Mouse (Mus musculus) neural tube, embryonic 13.5 days (tissue): ENCODE results near the gene Dab2ip. TPM values are rescaled to one million over a fixed set of nuclear protein-coding genes. Genes with fewer than 3 reads are reported as not detected.

Source experiments
- ATAC-seq: fragments of 200-750 bp; cut with Nextera tagmentation; 2 replicates; pipeline ENCODE4 v1.8.0; 2017; ENCODE audit warnings: low read depth, mild to moderate bottlenecking, moderate TSS enrichment, moderate library complexity
- H3K27ac ChIP-seq: fragments of 300-500 bp; sonication (generic); replicated peaks from 2 replicates; pipeline ENCODE4 v1.5.1; 2015; ENCODE audit warnings: moderate library complexity, mild to moderate bottlenecking, inconsistent platforms
- H3K27me3 ChIP-seq: fragments of 300-500 bp; sonication (generic); 2 replicates; pipeline ENCODE4 v1.6.1; 2015; ENCODE audit warnings: mild to moderate bottlenecking, inconsistent platforms
- H3K36me3 ChIP-seq: fragments of 300-500 bp; sonication (generic); 2 replicates; pipeline ENCODE4 v1.6.1; 2015; ENCODE audit warnings: mild to moderate bottlenecking, inconsistent platforms
- H3K4me1 ChIP-seq: fragments of 300-500 bp; sonication (generic); replicated peaks from 2 replicates; pipeline ENCODE4 v1.6.1; 2015; ENCODE audit warnings: inconsistent platforms
- H3K4me2 ChIP-seq: fragments of 300-500 bp; sonication (generic); 2 replicates; pipeline ENCODE4 v1.6.1; 2015; ENCODE audit warnings: inconsistent platforms, mild to moderate bottlenecking, moderate library complexity
- H3K4me3 ChIP-seq: fragments of 300-500 bp; sonication (generic); 2 replicates; pipeline ENCODE4 v1.5.1; 2015; ENCODE audit warnings: mild to moderate bottlenecking, inconsistent platforms
- H3K9ac ChIP-seq: fragments of 300-500 bp; sonication (generic); 2 replicates; pipeline ENCODE4 v1.6.1; 2015; ENCODE audit warnings: moderate library complexity, mild to moderate bottlenecking, inconsistent platforms
- H3K9me3 ChIP-seq: fragments of 300-500 bp; sonication (generic); 2 replicates; pipeline ENCODE4 v1.6.1; 2016; ENCODE audit warnings: inconsistent platforms
- WGBS: fragments of 180-500 bp; shearing (Covaris S2); methylation state at CpG from one replicate; pipeline ENCODE4 v1.1.7; 2015; 5-methylcytosine and 5-hydroxymethylcytosine counted together
- polyA plus RNA-seq: library from polyadenylated mRNA; unstranded; fragments of >200 nt; fragmentation: Nextera tagmentation; extraction: Ambion mirVana; gene quantifications from 2 replicates; pipeline ENCODE4 v1.2.1, GENCODE M21; 2015

Dab2ip gene
- 55.4 and 67.4 TPM in 2 replicates for polyA plus RNA-seq

- Histone ChIP-seq H3K27ac (peak within 1 kb of the TSS; percentile 59), H3K27me3 (0 out of 2 replicates have a peak, but pooled peaks cover 3% of the 10 kb centered on the region), H3K9ac (peak within 1 kb of the TSS; percentile 57), H3K36me3 (no peaks in the 10 kb centered on the region), H3K4me3 (no peak within 1 kb of the TSS), H3K4me1 (peaks cover 29% of the 10 kb centered on the region), H3K4me2 (peak within 1 kb of the TSS; percentile 25), H3K9me3 (no peaks in the 10 kb centered on the region)
- ATAC-seq: 0 out of 2 replicates have a peak, but pooled peaks have one; percentile 15
- WGBS: 33% methylated on average over 29 of the region's 29 CpGs
These were observed at the start of gene Dab2ip for GRCm38 (mm10) chr2:35557911-35558825. Gene Dab2ip, plus strand, starts transcription at chr2:35558266.

DNA sequence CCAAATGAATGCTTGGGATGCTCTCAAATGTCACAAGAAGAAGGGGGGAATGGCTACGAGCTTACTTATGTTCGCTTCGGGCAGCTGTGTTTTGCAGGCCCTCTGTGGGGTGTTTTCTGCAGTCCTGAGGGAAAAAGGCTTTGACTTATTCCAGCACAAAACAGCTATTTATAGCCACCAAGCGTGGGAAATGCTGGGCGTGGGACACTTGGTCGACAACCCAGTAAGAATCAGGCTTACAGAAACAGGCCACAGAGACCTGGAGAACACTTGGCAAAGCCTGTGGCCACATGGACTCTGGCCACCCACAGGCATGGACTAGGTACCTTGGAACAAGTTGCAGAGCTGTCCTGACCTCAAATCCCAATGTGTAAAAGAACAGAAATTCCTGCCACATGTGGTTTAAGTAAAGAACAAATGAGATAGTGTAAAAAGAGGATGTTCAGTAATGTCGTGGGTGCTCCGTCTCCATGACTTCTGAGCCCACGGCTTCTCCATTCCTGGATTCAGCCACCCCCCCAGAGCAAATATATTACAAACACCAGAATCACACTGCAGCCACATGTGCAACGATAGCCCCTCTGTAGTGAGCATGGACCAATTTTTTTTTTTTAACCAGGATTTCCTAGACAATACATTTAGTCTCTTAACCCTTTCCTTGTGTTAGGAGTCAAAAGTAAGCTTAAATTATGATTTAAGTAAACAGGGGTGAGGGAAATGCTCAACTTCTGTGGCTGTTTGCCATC is 49.3 kb upstream of the Dab2ip start:
- no peaks in the 10 kb centered on the region for H3K27me3 ChIP-seq
- no peak overlapping the region for H3K4me3 ChIP-seq
- H3K4me2 ChIP-seq: no peak overlapping the region
- no peak for ATAC-seq
- H3K9me3 ChIP-seq: no peaks in the 10 kb centered on the region
- peak overlapping the region; percentile 61 for H3K27ac ChIP-seq
- 44% methylated on average over 10 of the region's 10 CpGs for WGBS
- no peak overlapping the region for H3K9ac ChIP-seq
- H3K4me1 ChIP-seq: peaks cover 44% of the 10 kb centered on the region
- no peaks in the 10 kb centered on the region for H3K36me3 ChIP-seq

GRCm38 (mm10) chr2:35509343-35509667 is 48.8 kb upstream of the Dab2ip start:
- ATAC-seq: no peak
- no peaks in the 10 kb centered on the region for H3K36me3 ChIP-seq
- H3K4me3 ChIP-seq: no peak overlapping the region
- no peaks in the 10 kb centered on the region for H3K27me3 ChIP-seq
- H3K9me3 ChIP-seq: no peaks in the 10 kb centered on the region
- H3K27ac ChIP-seq: peak overlapping the region; percentile 61; the same call in 1 of the 2 replicates
- WGBS: 43% methylated on average over 6 of the region's 6 CpGs
- peaks cover 49% of the 10 kb centered on the region for H3K4me1 ChIP-seq
- no peak overlapping the region for H3K9ac ChIP-seq
- no peak overlapping the region for H3K4me2 ChIP-seq

DNA sequence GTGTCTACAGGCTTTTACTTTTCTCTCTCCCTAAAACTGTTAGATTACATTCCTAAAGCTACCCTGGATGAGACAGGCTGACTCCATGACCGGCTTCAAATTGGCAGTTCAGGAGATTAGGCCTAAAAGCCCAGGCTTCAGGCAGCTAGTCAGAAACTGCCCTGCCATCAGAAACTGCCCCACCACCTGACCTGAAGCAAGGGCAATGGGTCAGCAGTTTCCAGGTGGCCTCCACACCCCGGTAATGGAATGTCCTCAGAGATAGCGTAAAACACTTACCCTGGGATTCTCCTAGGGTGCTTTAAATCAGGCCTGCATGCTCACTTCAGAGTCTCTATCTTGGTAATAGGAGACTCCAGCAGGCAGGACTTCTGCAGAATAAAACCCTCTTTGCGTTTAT is 48.2 kb upstream of the Dab2ip start:
- Histone ChIP-seq H3K4me2 (no peak overlapping the region), H3K9me3 (no peaks in the 10 kb centered on the region), H3K4me3 (no peak overlapping the region), H3K36me3 (no peaks in the 10 kb centered on the region), H3K4me1 (peaks cover 51% of the 10 kb centered on the region), H3K27ac (no peak overlapping the region), H3K27me3 (no peaks in the 10 kb centered on the region), H3K9ac (no peak overlapping the region)
- 53% methylated on average over 4 of the region's 4 CpGs for WGBS
- ATAC-seq: no peak

GRCm38 (mm10) chr2:35510920-35511319 is 47.1 kb upstream of the Dab2ip start:
- Histone ChIP-seq H3K4me2 (no peak overlapping the region), H3K9me3 (no peaks in the 10 kb centered on the region), H3K4me3 (no peak overlapping the region), H3K27ac (no peak overlapping the region), H3K27me3 (no peaks in the 10 kb centered on the region), H3K36me3 (no peaks in the 10 kb centered on the region), H3K4me1 (peaks cover 51% of the 10 kb centered on the region), H3K9ac (no peak overlapping the region)
- 38% methylated on average over 1 of the region's 1 CpGs for WGBS
- no peak for ATAC-seq

DNA sequence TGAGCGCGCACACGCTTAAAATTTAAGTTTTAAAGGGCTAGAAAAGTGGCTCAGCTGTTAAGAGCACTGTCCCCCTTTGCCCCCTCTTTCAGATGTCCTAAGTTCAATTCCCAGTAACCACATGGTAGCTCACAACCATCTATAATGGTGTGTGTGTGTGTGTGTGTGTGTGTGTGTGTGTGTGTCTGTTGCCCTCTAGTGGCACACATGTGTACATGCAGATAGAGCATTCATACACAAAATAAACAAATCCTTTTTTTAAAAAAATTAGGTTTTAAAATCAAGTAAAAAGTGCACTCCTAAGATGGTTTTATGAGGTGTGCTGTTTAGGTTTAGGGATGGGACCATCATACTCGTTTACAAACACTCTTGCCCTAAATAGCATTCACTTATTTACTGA is 45.8 kb upstream of the Dab2ip start:
- ATAC-seq: no peak

DNA sequence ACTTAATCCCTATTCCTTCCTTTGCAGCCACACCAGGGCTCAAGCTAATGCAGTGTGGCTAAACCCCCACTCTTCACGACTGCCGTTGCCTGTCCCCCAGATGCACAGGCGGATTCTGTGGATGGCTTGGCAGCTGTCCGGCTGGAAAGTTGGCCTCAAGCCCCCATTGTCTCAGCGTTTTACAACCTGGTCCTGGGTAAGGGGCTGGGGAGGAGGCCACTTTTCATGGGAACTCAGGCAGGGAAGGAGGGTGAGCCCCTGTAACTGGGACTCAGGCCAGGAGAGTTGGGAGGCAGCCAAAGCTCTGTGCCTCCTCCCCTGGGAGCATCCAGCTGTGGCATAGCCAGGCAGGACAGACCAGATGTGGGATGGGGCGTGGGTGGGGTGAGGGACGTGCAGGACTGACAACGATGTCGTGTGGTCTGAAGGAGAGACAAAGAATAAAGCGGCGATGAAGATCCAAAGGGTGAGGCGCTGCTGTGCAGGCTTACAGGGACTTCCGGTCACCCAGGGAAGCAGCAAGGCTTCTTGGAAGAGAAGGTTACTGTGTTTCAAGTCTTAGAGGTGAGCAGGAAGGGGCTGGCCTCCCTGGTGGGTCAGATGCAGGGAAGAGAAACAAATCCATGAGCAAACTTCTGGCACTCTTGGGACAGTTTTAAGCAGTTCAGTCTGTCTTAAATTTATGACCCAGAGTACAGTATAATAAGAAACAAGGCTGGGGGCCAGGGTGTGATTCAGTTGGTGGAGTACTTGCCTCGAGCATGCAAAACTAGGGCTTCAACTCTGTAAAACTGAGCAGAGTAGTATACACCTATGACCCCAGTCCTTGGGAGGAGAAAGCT is 43.8 kb upstream of the Dab2ip start:
- no peak overlapping the region for H3K4me2 ChIP-seq
- no peaks in the 10 kb centered on the region for H3K36me3 ChIP-seq
- no peak overlapping the region for H3K4me3 ChIP-seq
- ATAC-seq: peak; percentile 89
- H3K9ac ChIP-seq: no peak overlapping the region
- H3K27me3 ChIP-seq: no peaks in the 10 kb centered on the region
- WGBS: 33% methylated on average over 14 of the region's 14 CpGs
- peaks cover 26% of the 10 kb centered on the region for H3K4me1 ChIP-seq
- H3K27ac ChIP-seq: peak overlapping the region; percentile 81
- no peaks in the 10 kb centered on the region for H3K9me3 ChIP-seq

More for the DNA sequence above, 45.8 kb upstream of the Dab2ip start:
- Histone ChIP-seq H3K27ac (no peak overlapping the region), H3K4me1 (peaks cover 40% of the 10 kb centered on the region), H3K4me3 (no peak overlapping the region), H3K27me3 (no peaks in the 10 kb centered on the region), H3K9ac (no peak overlapping the region), H3K36me3 (no peaks in the 10 kb centered on the region), H3K4me2 (no peak overlapping the region), H3K9me3 (no peaks in the 10 kb centered on the region)
- WGBS: 96% methylated on average over 4 of the region's 4 CpGs

DNA sequence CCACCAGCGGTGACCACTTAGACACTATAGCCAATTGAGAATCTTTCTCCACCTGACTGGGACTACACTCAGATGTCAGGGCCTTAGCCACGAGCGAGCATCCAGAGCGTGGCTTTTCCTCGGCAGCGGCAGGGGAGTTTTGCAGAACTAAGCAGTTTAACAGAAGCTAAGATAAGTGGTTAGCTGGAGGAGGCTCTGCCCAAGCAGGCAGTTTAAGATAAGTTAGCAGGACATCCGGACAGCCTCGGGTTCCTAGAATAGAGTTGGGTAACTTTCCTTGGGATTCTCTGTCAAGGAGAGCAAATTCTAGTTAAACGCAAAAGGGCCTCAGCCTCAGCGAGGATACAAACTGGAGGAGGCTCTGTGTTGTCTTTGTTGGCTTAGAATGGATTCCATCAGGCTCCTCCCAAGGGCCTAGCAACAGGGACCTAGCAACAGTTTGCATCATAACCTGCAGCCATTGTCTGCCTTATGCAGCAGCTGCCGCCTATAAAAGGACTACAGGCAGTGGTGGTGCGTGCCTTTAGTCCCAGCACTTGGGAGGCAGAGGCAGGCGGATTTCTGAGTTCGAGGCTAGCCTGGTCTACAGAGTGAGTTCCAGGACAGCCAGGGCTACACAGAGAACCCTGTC is 31.3 kb upstream of the Dab2ip start:
- ATAC-seq: no peak
- Histone ChIP-seq H3K27ac (no peak overlapping the region), H3K9me3 (no peaks in the 10 kb centered on the region), H3K9ac (no peak overlapping the region), H3K4me1 (no peaks in the 10 kb centered on the region), H3K4me2 (no peak overlapping the region), H3K4me3 (no peak overlapping the region), H3K27me3 (no peaks in the 10 kb centered on the region), H3K36me3 (no peaks in the 10 kb centered on the region)
- WGBS: 87% methylated on average over 14 of the region's 14 CpGs

DNA sequence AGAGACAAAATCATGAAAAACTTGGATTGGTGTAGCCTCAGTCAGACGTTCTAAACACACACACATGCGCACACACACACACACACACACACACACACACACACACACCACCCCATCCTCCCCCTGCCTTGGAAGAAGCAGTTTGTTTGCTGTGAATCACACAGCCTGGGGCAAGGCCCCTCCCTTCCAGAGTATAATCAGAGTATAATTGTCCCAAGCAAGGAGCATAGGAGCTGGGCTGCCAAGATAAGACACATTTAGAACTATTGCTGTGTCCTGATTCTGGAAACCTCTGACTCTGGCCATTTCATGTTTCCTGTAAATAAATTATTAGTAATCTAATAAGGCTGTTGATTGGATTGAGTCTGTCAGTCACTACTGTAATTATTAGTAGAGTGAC is 29.0 kb upstream of the Dab2ip start:
- Histone ChIP-seq H3K36me3 (no peaks in the 10 kb centered on the region), H3K27me3 (no peaks in the 10 kb centered on the region), H3K4me1 (no peaks in the 10 kb centered on the region), H3K9ac (no peak overlapping the region), H3K4me3 (no peak overlapping the region), H3K27ac (no peak overlapping the region), H3K4me2 (no peak overlapping the region), H3K9me3 (no peaks in the 10 kb centered on the region)
- WGBS: 74% methylated on average over 2 of the region's 2 CpGs
- ATAC-seq: no peak

DNA sequence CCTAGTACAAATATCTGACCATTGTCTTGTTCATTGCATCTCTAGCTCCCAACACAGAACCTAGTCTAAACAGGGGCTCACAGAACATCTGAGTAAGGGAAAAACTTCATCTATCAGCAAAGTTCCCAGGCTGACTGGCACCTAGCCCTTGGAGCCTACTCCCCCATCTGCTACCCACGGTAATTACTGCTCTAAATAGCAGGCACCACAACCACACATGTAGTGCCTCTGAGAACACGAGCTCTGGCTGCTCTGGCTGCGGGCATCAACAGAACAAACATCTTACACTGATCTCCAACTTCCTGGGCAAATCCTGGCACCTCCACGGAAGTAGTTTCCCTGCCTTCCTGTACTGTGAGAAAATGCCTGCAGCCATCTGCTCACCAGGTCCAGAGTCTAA is 28.2 kb upstream of the Dab2ip start:
- no peaks in the 10 kb centered on the region for H3K36me3 ChIP-seq
- H3K4me3 ChIP-seq: no peak overlapping the region
- H3K27me3 ChIP-seq: no peaks in the 10 kb centered on the region
- no peak overlapping the region for H3K27ac ChIP-seq
- 73% methylated on average over 4 of the region's 4 CpGs for WGBS
- H3K4me1 ChIP-seq: no peaks in the 10 kb centered on the region
- H3K9ac ChIP-seq: no peak overlapping the region
- ATAC-seq: no peak
- H3K4me2 ChIP-seq: no peak overlapping the region
- H3K9me3 ChIP-seq: no peaks in the 10 kb centered on the region

DNA sequence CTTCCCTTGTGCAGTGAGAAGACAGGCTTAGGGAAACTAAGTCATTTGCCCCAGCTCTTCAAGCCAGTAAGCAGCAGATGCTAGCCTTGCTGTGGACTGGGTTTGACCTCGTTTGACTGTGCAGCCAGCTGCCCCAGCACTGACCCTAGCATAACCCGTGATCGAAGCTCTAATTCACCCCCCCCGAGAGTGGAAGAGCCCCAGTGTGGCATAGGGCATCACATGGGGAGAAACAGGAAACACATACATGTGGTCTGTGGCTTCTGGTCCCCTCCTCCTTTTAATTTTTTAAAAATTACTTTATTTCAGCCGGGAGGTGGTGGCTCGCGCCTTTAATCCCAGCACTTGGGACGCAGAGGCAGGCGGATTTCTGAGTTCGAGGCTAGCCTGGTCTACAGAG is 27.3 kb upstream of the Dab2ip start:
- no peaks in the 10 kb centered on the region for H3K9me3 ChIP-seq
- no peak for ATAC-seq
- no peaks in the 10 kb centered on the region for H3K27me3 ChIP-seq
- H3K36me3 ChIP-seq: no peaks in the 10 kb centered on the region
- H3K9ac ChIP-seq: no peak overlapping the region
- 90% methylated on average over 10 of the region's 10 CpGs for WGBS
- H3K4me3 ChIP-seq: no peak overlapping the region
- H3K27ac ChIP-seq: no peak overlapping the region
- H3K4me2 ChIP-seq: no peak overlapping the region
- no peaks in the 10 kb centered on the region for H3K4me1 ChIP-seq
